Mouse (Mus musculus) hindbrain, embryonic 11.5 days (tissue): ENCODE data around the gene Pip5kl1. TPM values are rescaled to one million over a fixed set of nuclear protein-coding genes. Genes with fewer than 3 reads are reported as not detected.

ENCODE experiments used
- ATAC-seq: fragments of 200-750 bp; cut with Nextera tagmentation; 2 replicates; pipeline ENCODE4 v1.8.0; 2017; ENCODE audit warnings: mild to moderate bottlenecking, moderate TSS enrichment, moderate library complexity; ENCODE audit not compliant: low FRiP score
- DNase-seq: peaks from one replicate; pipeline ENCODE4 v3.0.0-alpha.2; 2015; ENCODE audit warnings: low spot score
- H3K27ac ChIP-seq: fragments of 300-500 bp; sonication (generic); 2 replicates; pipeline ENCODE4 v1.5.1; 2014; ENCODE audit warnings: mild to moderate bottlenecking, low read depth, low read length
- H3K27me3 ChIP-seq: fragments of 300-500 bp; sonication (generic); 2 replicates; pipeline ENCODE4 v1.6.1; 2014; ENCODE audit warnings: mild to moderate bottlenecking, low read length, moderate library complexity, mixed read lengths; ENCODE audit not compliant: control insufficient read depth, insufficient read depth
- H3K36me3 ChIP-seq: fragments of 300-500 bp; sonication (generic); 2 replicates; pipeline ENCODE4 v1.6.1; 2014; ENCODE audit warnings: mild to moderate bottlenecking, low read length, moderate library complexity, mixed read lengths; ENCODE audit not compliant: control insufficient read depth, insufficient read depth
- H3K4me1 ChIP-seq: fragments of 300-500 bp; sonication (generic); replicated peaks from 2 replicates; pipeline ENCODE4 v1.6.1; 2014; ENCODE audit warnings: low read length, mixed read lengths; ENCODE audit not compliant: control insufficient read depth, insufficient read depth
- H3K4me2 ChIP-seq: fragments of 300-500 bp; sonication (generic); replicated peaks from 2 replicates; pipeline ENCODE4 v1.6.1; 2014; ENCODE audit warnings: mild to moderate bottlenecking, low read depth, low read length
- H3K4me3 ChIP-seq: fragments of 300-500 bp; sonication (generic); 2 replicates; pipeline ENCODE4 v1.5.1; 2014; ENCODE audit warnings: low read depth, low read length
- H3K9ac ChIP-seq: fragments of 300-500 bp; sonication (generic); 2 replicates; pipeline ENCODE4 v1.6.1; 2014; ENCODE audit warnings: low read depth, low read length
- H3K9me3 ChIP-seq: fragments of 300-500 bp; sonication (generic); 2 replicates; pipeline ENCODE4 v1.6.1; 2016; ENCODE audit warnings: low read length; ENCODE audit not compliant: control insufficient read depth
- WGBS: fragments of 180-500 bp; shearing (Covaris S2); extraction: QIAGEN DNeasy Blood & Tissue Kit; methylation state at CpG from one replicate; pipeline ENCODE4 v1.1.7; 2014; 5-methylcytosine and 5-hydroxymethylcytosine counted together
- polyA plus RNA-seq: library from polyadenylated mRNA; unstranded; fragments of >200 nt; fragmentation: Nextera tagmentation; extraction: Ambion mirVana; gene quantifications from 2 replicates; pipeline ENCODE4 v1.2.1, GENCODE M21; 2014

The Pip5kl1 gene
- polyA plus RNA-seq, 1 experiment from 2014 or later: 2.1 TPM

- no peak overlapping the region for H3K4me2 ChIP-seq
- H3K9ac ChIP-seq: no peak overlapping the region
- peaks cover 13% of the 10 kb centered on the region for H3K4me1 ChIP-seq
- DNase-seq (no peak), ATAC-seq (no peak)
- no peak overlapping the region for H3K4me3 ChIP-seq
- H3K27ac ChIP-seq: no peak overlapping the region
- 89% methylated on average over 5 of the region's 5 CpGs for WGBS
- H3K36me3 ChIP-seq: no peaks in the 10 kb centered on the region
- H3K27me3 ChIP-seq: no peaks in the 10 kb centered on the region
- H3K9me3 ChIP-seq: no peaks in the 10 kb centered on the region
These were observed 49.6 kb downstream of the Pip5kl1 start for GRCm38 (mm10) chr2:32624111-32624748.

GRCm38 (mm10) chr2:32625212-32625872 lies 50.7 kb downstream of the Pip5kl1 start:
- Histone ChIP-seq H3K9ac (peak overlapping the region; percentile 58), H3K27me3 (no peaks in the 10 kb centered on the region), H3K36me3 (no peaks in the 10 kb centered on the region), H3K4me1 (peaks cover 15% of the 10 kb centered on the region), H3K4me3 (peak overlapping the region; percentile 3), H3K4me2 (peak overlapping the region; percentile 40), H3K27ac (peak overlapping the region; percentile 68), H3K9me3 (no peaks in the 10 kb centered on the region)
- DNase-seq (peak; percentile 80), ATAC-seq (peak; percentile 43)
- WGBS: 2% methylated on average over 13 of the region's 13 CpGs

GRCm38 (mm10) chr2:32625873-32626694 lies 51.5 kb downstream of the Pip5kl1 start:
- peak overlapping the region; percentile 58; the same call in 1 of the 2 replicates for H3K9ac ChIP-seq
- H3K4me1 ChIP-seq: peaks cover 15% of the 10 kb centered on the region
- 59% methylated on average over 5 of the region's 5 CpGs for WGBS
- H3K27me3 ChIP-seq: no peaks in the 10 kb centered on the region
- no peak overlapping the region for H3K4me3 ChIP-seq
- peak overlapping the region; percentile 40; the same call in 1 of the 2 replicates for H3K4me2 ChIP-seq
- DNase-seq (no peak), ATAC-seq (0 out of 2 replicates have a peak, but pooled peaks have one; percentile 6)
- no peaks in the 10 kb centered on the region for H3K9me3 ChIP-seq
- H3K27ac ChIP-seq: peak overlapping the region; percentile 68
- H3K36me3 ChIP-seq: no peaks in the 10 kb centered on the region

- H3K9me3 ChIP-seq: no peaks in the 10 kb centered on the region
- no peak overlapping the region for H3K4me2 ChIP-seq
- H3K27ac ChIP-seq: no peak overlapping the region
- peaks cover 15% of the 10 kb centered on the region for H3K4me1 ChIP-seq
- ATAC-seq: no peak
- H3K36me3 ChIP-seq: no peaks in the 10 kb centered on the region
- H3K27me3 ChIP-seq: no peaks in the 10 kb centered on the region
- H3K4me3 ChIP-seq: no peak overlapping the region
- WGBS: 64% methylated on average over 20 of the region's 20 CpGs
- DNase-seq: no peak
- H3K9ac ChIP-seq: no peak overlapping the region
These were observed 52.9 kb downstream of the Pip5kl1 start for GRCm38 (mm10) chr2:32627266-32628043.

GRCm38 (mm10) chr2:32628044-32628550 lies 53.5 kb downstream of the Pip5kl1 start:
- ATAC-seq (no peak), DNase-seq (no peak)
- no peaks in the 10 kb centered on the region for H3K36me3 ChIP-seq
- no peaks in the 10 kb centered on the region for H3K9me3 ChIP-seq
- 72% methylated on average over 4 of the region's 4 CpGs for WGBS
- no peak overlapping the region for H3K9ac ChIP-seq
- H3K4me2 ChIP-seq: no peak overlapping the region
- no peaks in the 10 kb centered on the region for H3K27me3 ChIP-seq
- no peak overlapping the region for H3K4me3 ChIP-seq
- no peak overlapping the region for H3K27ac ChIP-seq
- peaks cover 15% of the 10 kb centered on the region for H3K4me1 ChIP-seq

GRCm38 (mm10) chr2:32628729-32629128 lies 54.1 kb downstream of the Pip5kl1 start:
- Histone ChIP-seq H3K27me3 (no peaks in the 10 kb centered on the region), H3K4me3 (no peak overlapping the region), H3K9me3 (no peaks in the 10 kb centered on the region), H3K27ac (peak overlapping the region; percentile 47; the same call in 1 of the 2 replicates), H3K9ac (peak overlapping the region; percentile 32), H3K36me3 (no peaks in the 10 kb centered on the region), H3K4me1 (peaks cover 15% of the 10 kb centered on the region), H3K4me2 (peak overlapping the region; percentile 20; the same call in 1 of the 2 replicates)
- ATAC-seq (peak; percentile 16; the same call in 1 of the 2 replicates), DNase-seq (no peak)
- 54% methylated on average over 5 of the region's 5 CpGs for WGBS

- no peaks in the 10 kb centered on the region for H3K36me3 ChIP-seq
- peak; percentile 85 for DNase-seq
- H3K27ac ChIP-seq: peak overlapping the region; percentile 47
- H3K4me3 ChIP-seq: no peak overlapping the region
- no peaks in the 10 kb centered on the region for H3K27me3 ChIP-seq
- ATAC-seq: peak; percentile 77
- no peaks in the 10 kb centered on the region for H3K9me3 ChIP-seq
- H3K9ac ChIP-seq: peak overlapping the region; percentile 32
- 32% methylated on average over 9 of the region's 9 CpGs for WGBS
- peaks cover 15% of the 10 kb centered on the region for H3K4me1 ChIP-seq
- H3K4me2 ChIP-seq: peak overlapping the region; percentile 20; the same call in 1 of the 2 replicates
These were observed 54.8 kb downstream of the Pip5kl1 start for GRCm38 (mm10) chr2:32629276-32629976.
